Mouse (Mus musculus): ENCODE data around the gene Cdc123. TPM values are rescaled to one million over a fixed set of nuclear protein-coding genes. Genes with fewer than 3 reads are reported as not detected.

Cdc123 gene
- total RNA-seq (2023), result 81.5 TPM

GRCm38 (mm10) chr2:5844873-5845631 is at the start of gene Cdc123, which contains the start of gene Nudt5:
Gene Cdc123, minus strand, starts transcription at chr2:5845164.
Gene Nudt5, plus strand, starts transcription at chr2:5845019.

GRCm38 (mm10) chr2:5862834-5863233 is 17.9 kb upstream of the Cdc123 start, which contains the start of gene Gm13199:
Gene Gm13199, minus strand, starts transcription at chr2:5862934.

Other genes with a start within 250 kb of the Cdc123 start
- 49.3 TPM for gene Camk1d, start 130.6 kb downstream of the Cdc123 start, total RNA-seq (2023)
- gene Nudt5, start 145 bp downstream of the Cdc123 start, total RNA-seq (2023), result 28.3 TPM
- not detected for gene Gm13199, start 17.8 kb upstream of the Cdc123 start, total RNA-seq (2023)
- gene Sec61a2, start 50.3 kb upstream of the Cdc123 start, total RNA-seq (2023), result 26.9 TPM
- not detected for gene Dhtkd1, start 97.6 kb upstream of the Cdc123 start, total RNA-seq (2023)
- 49.5 TPM for gene Upf2, start 106.3 kb upstream of the Cdc123 start, total RNA-seq (2023)

All from CD8-positive naive resting alpha-beta T cell, adult 57 days (primary cell).